In genomic region chr16:48677381-48677780, GRCm38 (mm10) we compare ENCODE assay signal across 26 mouse cellular contexts.
DNase-seq lines count a peak whose midpoint lies in the region; ATAC-seq and TF ChIP-seq lines count a peak whose summit lies in the region.
"Had no signal": no experiment of that assay in that cellular context is flagged by ENCODE, and none has a peak within 500 bp of the region (broad histone marks: within the 10 kb centered on the region; RNA-seq: fewer than 3 reads in every experiment).

No protein-coding gene starts in this region.

- peak; percentile 52 for DNase-seq in 416B (ENCODE audit: low read depth)
- no peak for DNase-seq in spleen, postnatal 14 days (ENCODE audit: low spot score in 2 of 2)
- no peak for DNase-seq in spleen, postnatal 10 days (ENCODE audit: low spot score in 2 of 2)
- no peak for DNase-seq in urinary bladder, adult 18-20 months (ENCODE audit: low spot score in 2 of 2)
- DNase-seq: adrenal gland, adult 8-10 months; adrenal gland, postnatal 14 days; adrenal gland, postnatal 36 days; B cell, adult 2 months; cerebellum, adult 11-12 months; cerebellum, adult 2 months; cerebellum, adult 9-10 months; cerebellum, postnatal 25 days; embryo, embryonic 11 days had no signal

- no peaks in the 10 kb centered on the region for H3K36me3 ChIP-seq in C2C12 (ENCODE audit: control insufficient read depth, insufficient read depth)
- H3K36me3 ChIP-seq in hindbrain, embryonic 16.5 days (ENCODE audit: control insufficient read depth, insufficient read depth, low read length), result no peaks in the 10 kb centered on the region
- H3K36me3 ChIP-seq: embryonic facial prominence, embryonic 13.5 days; embryonic facial prominence, embryonic 15.5 days; forebrain, embryonic 10.5 days; forebrain, embryonic 12.5 days; G1E had no signal

- no peak for TF ChIP-seq CTCF in C2C12 (IDR thresholded peaks at IDR 0.05; ENCODE audit: control insufficient read depth, insufficient read depth, insufficient read length)

- H3K79me2 ChIP-seq in C2C12 (ENCODE audit: control insufficient read depth, insufficient read depth), result no peaks in the 10 kb centered on the region

- no peaks in the 10 kb centered on the region for H3K79me3 ChIP-seq in C2C12 (ENCODE audit: low read depth)

- ATAC-seq in common myeloid progenitor, adult 5-6 weeks (replicated peaks; ENCODE audit: low read depth, poor library complexity, severe bottlenecking), result peak; percentile 19
- peak; percentile 39 for ATAC-seq in megakaryocyte, adult 5-6 weeks (ENCODE audit: poor library complexity, severe bottlenecking)
- ATAC-seq in hindbrain, embryonic 16.5 days, result no peak
- ATAC-seq: forebrain, embryonic 14.5 days; forebrain, embryonic 16.5 days; Patski had no signal

- no peak overlapping the region for H3K27ac ChIP-seq in hindbrain, embryonic 16.5 days (ENCODE audit: low read depth, low read length)
- H3K27ac ChIP-seq: embryonic facial prominence, embryonic 13.5 days; embryonic facial prominence, embryonic 15.5 days; forebrain, embryonic 10.5 days; forebrain, embryonic 12.5 days had no signal

- H3K9ac ChIP-seq in hindbrain, embryonic 16.5 days (ENCODE audit: low read depth, low read length), result no peak overlapping the region
- H3K9ac ChIP-seq: embryonic facial prominence, embryonic 13.5 days; embryonic facial prominence, embryonic 15.5 days; forebrain, embryonic 12.5 days had no signal

- H3K4me2 ChIP-seq in hindbrain, embryonic 16.5 days (ENCODE audit: low read length), result no peak overlapping the region
- H3K4me2 ChIP-seq: embryonic facial prominence, embryonic 13.5 days; embryonic facial prominence, embryonic 15.5 days; forebrain, embryonic 12.5 days had no signal

- no peaks in the 10 kb centered on the region for H3K27me3 ChIP-seq in C2C12 (ENCODE audit: control insufficient read depth, insufficient read depth, insufficient read length)
- H3K27me3 ChIP-seq in hindbrain, embryonic 16.5 days (replicated peaks; ENCODE audit: control insufficient read depth, insufficient read depth, low read length), result no peaks in the 10 kb centered on the region
- H3K27me3 ChIP-seq: embryonic facial prominence, embryonic 13.5 days; embryonic facial prominence, embryonic 15.5 days; forebrain, embryonic 12.5 days; Patski had no signal

- H3ac ChIP-seq in C2C12 (ENCODE audit: control insufficient read depth, insufficient read length, low read depth), result no peak overlapping the region

- H3K4me3 ChIP-seq in C2C12 (ENCODE audit: insufficient read depth, poor library complexity, severe bottlenecking), result no peak overlapping the region
- H3K4me3 ChIP-seq in hindbrain, embryonic 16.5 days (ENCODE audit: low read length), result no peak overlapping the region
- H3K4me3 ChIP-seq: embryonic facial prominence, embryonic 13.5 days; embryonic facial prominence, embryonic 15.5 days; erythroblast, embryonic 14.5 days; forebrain, embryonic 10.5 days; forebrain, embryonic 12.5 days had no signal

- 88% methylated on average over 5 of the region's 5 CpGs for WGBS in hindbrain, embryonic 16.5 days

- H3K9me3 ChIP-seq in hindbrain, embryonic 16.5 days (ENCODE audit: control insufficient read depth, low read length), result no peaks in the 10 kb centered on the region
- H3K9me3 ChIP-seq: embryonic facial prominence, embryonic 13.5 days; embryonic facial prominence, embryonic 15.5 days; forebrain, embryonic 10.5 days; forebrain, embryonic 12.5 days; G1E had no signal

- H3K4me1 ChIP-seq in hindbrain, embryonic 16.5 days (ENCODE audit: control insufficient read depth, insufficient read depth, low read depth, low read length), result no peaks in the 10 kb centered on the region
- H3K4me1 ChIP-seq: embryonic facial prominence, embryonic 13.5 days; embryonic facial prominence, embryonic 15.5 days; forebrain, embryonic 10.5 days; forebrain, embryonic 12.5 days had no signal

TF ChIP-seq in C2C12, 6 proteins besides CTCF, POLR2A, EP300 and RAD21:
- no peak for TF ChIP-seq MYOG (IDR thresholded peaks at IDR 0.05; ENCODE audit: control insufficient read depth, extremely low read depth, insufficient read length)
- TF ChIP-seq USF1 (IDR thresholded peaks at IDR 0.05; ENCODE audit: low read depth), result no peak
- TF ChIP-seq FOSL1 (IDR thresholded peaks at IDR 0.05; ENCODE audit: insufficient read depth, low read length, poor library complexity, severe bottlenecking), result no peak
- peak; percentile 3 for TF ChIP-seq CEBPB (IDR thresholded peaks at IDR 0.05; ENCODE audit: low read depth)
- TF ChIP-seq MAX (IDR thresholded peaks at IDR 0.05), result no peak
- no peak for TF ChIP-seq MYOD1 (IDR thresholded peaks at IDR 0.05; ENCODE audit: control insufficient read depth, insufficient read length, low read depth)
